Mouse (Mus musculus): Measurements from ENCODE around the gene Atn1.

GRCm38 (mm10) chr6:124693243-124693981, 62.9 kb downstream of the Atn1 start:
- TF ChIP-seq CTCF (IDR thresholded peaks at IDR 0.05; ENCODE audit: extremely low read depth, insufficient read depth, low read length) (no peak), POLR2A (IDR thresholded peaks at IDR 0.05; ENCODE audit: extremely low read depth, insufficient read depth, low read length) (no peak)
